Mouse (Mus musculus): ENCODE data around the gene Arhgap28.

GRCm38 (mm10) chr17:67979248-67979647, 24.7 kb downstream of the Arhgap28 start:
- TF ChIP-seq CTCF (IDR thresholded peaks at IDR 0.05; ENCODE audit: low read depth, low read length) (no peak), GATA1 (IDR thresholded peaks at IDR 0.05; ENCODE audit: borderline replicate concordance, low read length) (no peak)

All from G1E (cell line).